Mouse (Mus musculus) heart, postnatal 0 days (tissue): Measurements from ENCODE around the gene Hibch. TPM values are rescaled to one million over a fixed set of nuclear protein-coding genes. Genes with fewer than 3 reads are reported as not detected.

ENCODE experiments used
- ATAC-seq: fragments of 200-750 bp; cut with Nextera tagmentation; 2 replicates; pipeline ENCODE4 v1.8.0; 2017; ENCODE audit warnings: low read depth, moderate number of reproducible peaks, moderate library complexity; ENCODE audit not compliant: insufficient read depth
- DNase-seq: peaks from one replicate; pipeline ENCODE4 v3.0.0-alpha.2; 2016; ENCODE audit warnings: low spot score
- H3K27ac ChIP-seq: fragments of 300-500 bp; sonication (generic); 2 replicates; pipeline ENCODE4 v1.5.1; 2014; ENCODE audit warnings: low read depth, mild to moderate bottlenecking
- H3K27me3 ChIP-seq: fragments of 300-500 bp; sonication (generic); 2 replicates; pipeline ENCODE4 v1.6.1; 2014; ENCODE audit warnings: low read length, mixed read lengths; ENCODE audit not compliant: control insufficient read depth, insufficient read depth
- H3K36me3 ChIP-seq: fragments of 300-500 bp; sonication (generic); replicated peaks from 2 replicates; pipeline ENCODE4 v1.6.1; 2014; ENCODE audit warnings: low read length, mixed read lengths; ENCODE audit not compliant: control insufficient read depth, insufficient read depth
- H3K4me1 ChIP-seq: fragments of 300-500 bp; sonication (generic); 2 replicates; pipeline ENCODE4 v1.6.1; 2014; ENCODE audit warnings: antibody characterized with exemption; ENCODE audit not compliant: control insufficient read depth, insufficient read depth
- H3K4me2 ChIP-seq: fragments of 300-500 bp; sonication (generic); 2 replicates; pipeline ENCODE4 v1.6.1; 2014; ENCODE audit warnings: low read depth, mild to moderate bottlenecking, low read length, moderate library complexity
- H3K4me3 ChIP-seq: fragments of 300-500 bp; sonication (generic); 2 replicates; pipeline ENCODE4 v1.5.1; 2014; ENCODE audit warnings: low read depth, low read length
- H3K9ac ChIP-seq: fragments of 300-500 bp; sonication (generic); replicated peaks from 2 replicates; pipeline ENCODE4 v1.6.1; 2014; ENCODE audit warnings: low read depth, low read length, mixed read lengths
- H3K9me3 ChIP-seq: fragments of 300-500 bp; sonication (generic); replicated peaks from 2 replicates; pipeline ENCODE4 v1.6.1; 2016; ENCODE audit warnings: low read length; ENCODE audit not compliant: control insufficient read depth
- CTCF ChIP-seq: IDR thresholded peaks from 2 replicates; pipeline ENCODE4 v1.5.1; 2016; ENCODE audit warnings: antibody characterized with exemption, control low read depth, low read depth
- EP300 ChIP-seq: IDR thresholded peaks from 2 replicates; pipeline ENCODE4 v1.6.1; 2016; ENCODE audit warnings: antibody characterized with exemption, low read depth
- WGBS: fragments of 180-500 bp; shearing (Covaris S2); extraction: QIAGEN DNeasy Blood & Tissue Kit; methylation state at CpG from one replicate; pipeline ENCODE4 v1.1.7; 2014; 5-methylcytosine and 5-hydroxymethylcytosine counted together
- polyA plus RNA-seq: library from polyadenylated mRNA; unstranded; fragments of >200 nt; fragmentation: Nextera tagmentation; extraction: Ambion mirVana; gene quantifications from 2 replicates; pipeline ENCODE4 v1.2.1, GENCODE M21; 2015
- total RNA-seq: library from RNA; depleted of rRNA; stranded (reverse); fragments of >200 nt; gene quantifications from 2 replicates; pipeline ENCODE4 v1.2.3, GENCODE M21; 2014; ENCODE audit warnings: low replicate concordance

The Hibch gene
- total and polyA plus RNA-seq, 2 experiments from 2014 or later: 55.3 to 66.5 TPM

GRCm38 (mm10) chr1:52939021-52939420 lies 94.3 kb downstream of the Hibch start:
- Histone ChIP-seq H3K4me3 (no peak overlapping the region), H3K27ac (no peak overlapping the region), H3K9me3 (no peaks in the 10 kb centered on the region; the same call in 1 of the 2 replicates), H3K9ac (no peak overlapping the region), H3K4me2 (no peak overlapping the region), H3K4me1 (no peaks in the 10 kb centered on the region), H3K36me3 (no peaks in the 10 kb centered on the region), H3K27me3 (no peaks in the 10 kb centered on the region)
- 90% methylated on average over 1 of the region's 1 CpGs for WGBS
- TF ChIP-seq CTCF (no peak), EP300 (no peak)
- ATAC-seq (no peak), DNase-seq (no peak)

GRCm38 (mm10) chr1:52947895-52948294 lies 103.2 kb downstream of the Hibch start:
- no peak for DNase-seq
- 89% methylated on average over 5 of the region's 5 CpGs for WGBS
- no peak overlapping the region for H3K4me3 ChIP-seq
- H3K9me3 ChIP-seq: no peaks in the 10 kb centered on the region
- no peak overlapping the region for H3K27ac ChIP-seq
- peaks cover under 1% of the 10 kb centered on the region; the same call in 1 of the 2 replicates for H3K4me1 ChIP-seq
- H3K4me2 ChIP-seq: no peak overlapping the region
- H3K36me3 ChIP-seq: no peaks in the 10 kb centered on the region
- H3K9ac ChIP-seq: no peak overlapping the region
- no peak for TF ChIP-seq CTCF
- TF ChIP-seq EP300: no peak
- no peaks in the 10 kb centered on the region for H3K27me3 ChIP-seq
- no peak for ATAC-seq

GRCm38 (mm10) chr1:52951146-52951868 lies 106.6 kb downstream of the Hibch start:
- H3K27ac ChIP-seq: no peak overlapping the region
- no peak overlapping the region for H3K4me3 ChIP-seq
- no peak overlapping the region for H3K4me2 ChIP-seq
- no peak overlapping the region for H3K9ac ChIP-seq
- ATAC-seq (no peak), DNase-seq (no peak)
- H3K4me1 ChIP-seq: peaks cover 4% of the 10 kb centered on the region; the same call in 1 of the 2 replicates
- 53% methylated on average over 5 of the region's 5 CpGs for WGBS
- H3K9me3 ChIP-seq: no peaks in the 10 kb centered on the region
- no peaks in the 10 kb centered on the region for H3K36me3 ChIP-seq
- 0 out of 2 replicates have a peak, but pooled peaks cover 4% of the 10 kb centered on the region for H3K27me3 ChIP-seq
- TF ChIP-seq CTCF (no peak), EP300 (no peak)

GRCm38 (mm10) chr1:52952143-52952542 lies 107.4 kb downstream of the Hibch start:
- no peak overlapping the region for H3K27ac ChIP-seq
- 9% methylated on average over 5 of the region's 5 CpGs for WGBS

GRCm38 (mm10) chr1:52952551-52953397 lies 108.0 kb downstream of the Hibch start:
- WGBS: 1% methylated on average over 47 of the region's 47 CpGs
- H3K9ac ChIP-seq: peak overlapping the region; percentile 9; the same call in 1 of the 2 replicates
- peak overlapping the region; percentile 81 for H3K4me2 ChIP-seq
- H3K4me1 ChIP-seq: peaks cover 4% of the 10 kb centered on the region; the same call in 1 of the 2 replicates
- no peaks in the 10 kb centered on the region for H3K9me3 ChIP-seq
- H3K4me3 ChIP-seq: peak overlapping the region; percentile 48
- H3K27ac ChIP-seq: no peak overlapping the region
- TF ChIP-seq CTCF (no peak), EP300 (no peak)
- ATAC-seq (peak; percentile 36), DNase-seq (no peak)
- H3K27me3 ChIP-seq: 0 out of 2 replicates have a peak, but pooled peaks cover 4% of the 10 kb centered on the region
- no peaks in the 10 kb centered on the region for H3K36me3 ChIP-seq

More at GRCm38 (mm10) chr1:52952143-52952542, 107.4 kb downstream of the Hibch start:
- H3K4me1 ChIP-seq: peaks cover 4% of the 10 kb centered on the region; the same call in 1 of the 2 replicates
- no peaks in the 10 kb centered on the region for H3K9me3 ChIP-seq
- H3K4me3 ChIP-seq: peak overlapping the region; percentile 48
- peak; percentile 13 for DNase-seq
- no peak for TF ChIP-seq CTCF
- no peak for TF ChIP-seq EP300
- no peak for ATAC-seq
- no peak overlapping the region for H3K9ac ChIP-seq
- H3K36me3 ChIP-seq: no peaks in the 10 kb centered on the region
- H3K4me2 ChIP-seq: peak overlapping the region; percentile 81
- 0 out of 2 replicates have a peak, but pooled peaks cover 4% of the 10 kb centered on the region for H3K27me3 ChIP-seq
